Mouse (Mus musculus): Measurements from ENCODE around the gene Poc1b.

GRCm38 (mm10) chr10:99097374-99097773, 9.5 kb upstream of the Poc1b start:
- no peak for TF ChIP-seq POLR2A (IDR thresholded peaks at IDR 0.05; ENCODE audit: borderline replicate concordance, extremely low read depth, insufficient read depth, insufficient read length, poor library complexity, severe bottlenecking)
- TF ChIP-seq CTCF (IDR thresholded peaks at IDR 0.05; ENCODE audit: borderline replicate concordance, extremely low read depth, insufficient read depth, insufficient read length), result peak; percentile 61; the same call in 1 of the 2 replicates

Data from brain, embryonic 14.5 days (tissue).